In genomic region chr14:32801016-32801661, GRCm38 (mm10) we compare ENCODE assay signal across 8 mouse cellular contexts. TPM values are rescaled to one million over a fixed set of nuclear protein-coding genes. Genes with fewer than 3 reads are reported as not detected.
DNase-seq lines count a peak whose midpoint lies in the region; ATAC-seq and TF ChIP-seq lines count a peak whose summit lies in the region.

No protein-coding gene starts in this region.

- no peak overlapping the region for H3K4me2 ChIP-seq in kidney, embryonic 14.5 days (replicated peaks; ENCODE audit: low read depth, low read length)
- no peak overlapping the region for H3K4me2 ChIP-seq in hindbrain, embryonic 11.5 days (replicated peaks; ENCODE audit: low read depth, low read length)
- H3K4me2 ChIP-seq in midbrain, postnatal 0 days (ENCODE audit: low read depth, low read length, poor library complexity, severe bottlenecking) = no peak overlapping the region

- H3K36me3 ChIP-seq in kidney, embryonic 14.5 days (ENCODE audit: control insufficient read depth, insufficient read depth, low read length) = no peaks in the 10 kb centered on the region
- no peaks in the 10 kb centered on the region for H3K36me3 ChIP-seq in hindbrain, embryonic 11.5 days (ENCODE audit: control insufficient read depth, insufficient read depth, low read length)
- H3K36me3 ChIP-seq in midbrain, postnatal 0 days (ENCODE audit: insufficient read depth, low read length) = no peaks in the 10 kb centered on the region

- no peak overlapping the region for H3K9ac ChIP-seq in kidney, embryonic 14.5 days (ENCODE audit: low read depth, low read length)
- H3K9ac ChIP-seq in hindbrain, embryonic 11.5 days (ENCODE audit: low read depth, low read length) = no peak overlapping the region
- no peak overlapping the region for H3K9ac ChIP-seq in midbrain, postnatal 0 days (replicated peaks; ENCODE audit: low read length, poor library complexity, severe bottlenecking)

- DNase-seq in kidney, postnatal 10 days = peak; percentile 72
- peak; percentile 19 for DNase-seq in ES-CJ7 (ENCODE audit: low read depth, low spot score)
- peak; percentile 61 to 72 for DNase-seq in adrenal gland, postnatal 36 days
- DNase-seq in hindbrain, embryonic 11.5 days (ENCODE audit: low spot score) = peak; percentile 45
- DNase-seq in midbrain, postnatal 0 days (ENCODE audit: low spot score) = peak; percentile 61
- DNase-seq in thymus, adult 18-20 months = no peak
- no peak for DNase-seq in layer of hippocampus, postnatal 25 days (ENCODE audit: extremely low spot score in 1 of 2, low spot score in 1 of 2)

- ATAC-seq in kidney, embryonic 14.5 days (ENCODE audit: low FRiP score, low TSS enrichment) = no peak
- ATAC-seq in hindbrain, embryonic 11.5 days (ENCODE audit: low FRiP score) = no peak; the same call in 1 of the 2 replicates
- ATAC-seq in midbrain, postnatal 0 days (ENCODE audit: low FRiP score) = no peak

- 58% methylated on average over 11 of the region's 11 CpGs for WGBS in kidney, embryonic 14.5 days
- 57% methylated on average over 11 of the region's 11 CpGs for WGBS in hindbrain, embryonic 11.5 days
- 61% methylated on average over 11 of the region's 11 CpGs for WGBS in midbrain, postnatal 0 days

- H3K4me3 ChIP-seq in kidney, embryonic 14.5 days (ENCODE audit: low read length) = no peak overlapping the region
- no peak overlapping the region for H3K4me3 ChIP-seq in hindbrain, embryonic 11.5 days (ENCODE audit: low read depth, low read length)
- no peak overlapping the region for H3K4me3 ChIP-seq in midbrain, postnatal 0 days (ENCODE audit: low read depth, low read length)

- no peaks in the 10 kb centered on the region for H3K9me3 ChIP-seq in kidney, embryonic 14.5 days (ENCODE audit: control insufficient read depth, low read length)
- H3K9me3 ChIP-seq in hindbrain, embryonic 11.5 days (ENCODE audit: control insufficient read depth, low read length) = no peaks in the 10 kb centered on the region
- no peaks in the 10 kb centered on the region for H3K9me3 ChIP-seq in midbrain, postnatal 0 days (ENCODE audit: low read length)

- no peak overlapping the region for H3K27ac ChIP-seq in kidney, embryonic 14.5 days (ENCODE audit: low read depth, low read length)
- no peak overlapping the region for H3K27ac ChIP-seq in hindbrain, embryonic 11.5 days (ENCODE audit: low read depth, low read length)
- H3K27ac ChIP-seq in midbrain, postnatal 0 days (ENCODE audit: low read depth, low read length) = no peak overlapping the region

- peak; percentile 65 for TF ChIP-seq CTCF in midbrain, postnatal 0 days (IDR thresholded peaks at IDR 0.05)

- no peaks in the 10 kb centered on the region for H3K4me1 ChIP-seq in kidney, embryonic 14.5 days (ENCODE audit: control insufficient read depth, insufficient read depth, low read length)
- no peaks in the 10 kb centered on the region for H3K4me1 ChIP-seq in hindbrain, embryonic 11.5 days (replicated peaks; ENCODE audit: control insufficient read depth, insufficient read depth, low read length)
- H3K4me1 ChIP-seq in midbrain, postnatal 0 days (ENCODE audit: insufficient read depth, low read length) = 0 out of 2 replicates have a peak, but pooled peaks cover 2% of the 10 kb centered on the region

- no peaks in the 10 kb centered on the region for H3K27me3 ChIP-seq in kidney, embryonic 14.5 days (ENCODE audit: control insufficient read depth, insufficient read depth, low read length)
- H3K27me3 ChIP-seq in hindbrain, embryonic 11.5 days (ENCODE audit: control insufficient read depth, insufficient read depth, low read length) = no peaks in the 10 kb centered on the region
- H3K27me3 ChIP-seq in midbrain, postnatal 0 days (ENCODE audit: insufficient read depth, low read length) = no peaks in the 10 kb centered on the region

RNA-seq across cellular contexts. Expression of gene Tmem273, which starts 15.4 kb away (rescaled TPM):
- polyA plus RNA-seq in kidney, embryonic 14.5 days (2014; fragmentation: Nextera tagmentation; extraction: Ambion mirVana) = 0.56 and 0.70 TPM in 2 replicates
- 1 to 10 TPM; 3.9 to 5.2 TPM for total RNA-seq in adrenal gland, postnatal 36 days (2021)
- 0.71 and 0.86 TPM in 2 replicates for polyA plus RNA-seq in hindbrain, embryonic 11.5 days (2014; fragmentation: Nextera tagmentation; extraction: Ambion mirVana)
- 0.38 and 0.71 TPM in 2 replicates for total RNA-seq in midbrain, postnatal 0 days (2014; rRNA removed)
- 0.40 and 0.60 TPM in 2 replicates for polyA plus RNA-seq in midbrain, postnatal 0 days (2015; fragmentation: Nextera tagmentation; extraction: Ambion mirVana)
- under 1 TPM; 0.33 to 0.64 TPM for total RNA-seq in layer of hippocampus, postnatal 25 days (2021)

RNA-seq across cellular contexts. Expression of gene Fam170b, which starts 32.6 kb away (rescaled TPM):
- polyA plus RNA-seq in kidney, embryonic 14.5 days (2014; fragmentation: Nextera tagmentation; extraction: Ambion mirVana) = 0.14 TPM in 1 of 2 replicates, not detected in the other
- under 1 TPM; 0.33 to 0.36 TPM for total RNA-seq in adrenal gland, postnatal 36 days (2021)
- 0.08 TPM in 1 of 2 replicates, not detected in the other for polyA plus RNA-seq in hindbrain, embryonic 11.5 days (2014; fragmentation: Nextera tagmentation; extraction: Ambion mirVana)
- not detected in 2 replicates for total RNA-seq in midbrain, postnatal 0 days (2014; rRNA removed)
- not detected in 2 replicates for polyA plus RNA-seq in midbrain, postnatal 0 days (2015; fragmentation: Nextera tagmentation; extraction: Ambion mirVana)
- total RNA-seq in layer of hippocampus, postnatal 25 days (2021) = not detected

RNA-seq across cellular contexts. Expression of gene Vstm4, which starts 55.4 kb away (rescaled TPM):
- 21.2 and 35.4 TPM in 2 replicates for polyA plus RNA-seq in kidney, embryonic 14.5 days (2014; fragmentation: Nextera tagmentation; extraction: Ambion mirVana)
- 10 to 100 TPM; 17.3 to 17.6 TPM for total RNA-seq in adrenal gland, postnatal 36 days (2021)
- polyA plus RNA-seq in hindbrain, embryonic 11.5 days (2014; fragmentation: Nextera tagmentation; extraction: Ambion mirVana) = 3.3 and 4.3 TPM in 2 replicates
- 9.2 and 11.0 TPM in 2 replicates for total RNA-seq in midbrain, postnatal 0 days (2014; rRNA removed)
- 11.4 and 13.8 TPM in 2 replicates for polyA plus RNA-seq in midbrain, postnatal 0 days (2015; fragmentation: Nextera tagmentation; extraction: Ambion mirVana)
- 1 to 10 TPM; 3.6 to 4.6 TPM for total RNA-seq in layer of hippocampus, postnatal 25 days (2021)

Comparison
In these comparisons a context has a peak if more than half of its experiments do, and no peak if none do; other contexts are left out.
1. DNase-seq: peak in kidney, postnatal 10 days (single experiment), ES-CJ7 (single experiment), adrenal gland, postnatal 36 days (2 of 2), hindbrain, embryonic 11.5 days (single experiment) and midbrain, postnatal 0 days (single experiment); none in thymus, adult 18-20 months (0 of 2) and layer of hippocampus, postnatal 25 days (0 of 2).